Mouse (Mus musculus) urinary bladder, adult 2 months (tissue): ENCODE measurements around the gene P2ry10b. TPM values are rescaled to one million over a fixed set of nuclear protein-coding genes. Genes with fewer than 3 reads are reported as not detected.

Experiments
- DNase-seq: peaks from one replicate; pipeline ENCODE4 v3.0.0; 2022; ENCODE audit warnings: low spot score
- polyA plus RNA-seq: library from polyadenylated mRNA; depleted of rRNA; stranded (reverse); fragments of >200 nt; gene quantifications from 2 replicates; pipeline ENCODE4 v1.2.3, GENCODE M21; 2012; rRNA removed

The P2ry10b gene
- polyA plus RNA-seq = 0.50 and 0.53 TPM in 2 replicates

GRCm38 (mm10) chrX:107148681-107149080 lies at the start of gene P2ry10b:
TSS of gene P2ry10b (plus strand) at chrX:107148927.
- no peak for DNase-seq

GRCm38 (mm10) chrX:107116333-107116732 lies 32.4 kb upstream of the P2ry10b start:
- DNase-seq = no peak

GRCm38 (mm10) chrX:107116987-107117386 lies 31.7 kb upstream of the P2ry10b start:
- no peak for DNase-seq

GRCm38 (mm10) chrX:107143184-107143583 lies 5.5 kb upstream of the P2ry10b start:
- no peak for DNase-seq

GRCm38 (mm10) chrX:107143930-107144329 lies 4.8 kb upstream of the P2ry10b start:
- no peak for DNase-seq

- no peak for DNase-seq
Observed at GRCm38 (mm10) chrX:107149391-107149993, 765 bp downstream of the P2ry10b start.

GRCm38 (mm10) chrX:107150027-107150426 lies 1.3 kb downstream of the P2ry10b start:
- DNase-seq = no peak

GRCm38 (mm10) chrX:107150752-107151515 lies 2.2 kb downstream of the P2ry10b start:
- DNase-seq = no peak

GRCm38 (mm10) chrX:107156021-107156420 lies 7.3 kb downstream of the P2ry10b start:
- no peak for DNase-seq

GRCm38 (mm10) chrX:107160496-107160895 lies 11.8 kb downstream of the P2ry10b start:
- no peak for DNase-seq

- no peak for DNase-seq
Observed at GRCm38 (mm10) chrX:107168281-107168680, 19.6 kb downstream of the P2ry10b start.

GRCm38 (mm10) chrX:107169128-107169527 lies 20.4 kb downstream of the P2ry10b start:
- DNase-seq = no peak

- DNase-seq = no peak
Observed at GRCm38 (mm10) chrX:107178742-107179141, 30.0 kb downstream of the P2ry10b start.

- no peak for DNase-seq
Observed at GRCm38 (mm10) chrX:107217577-107218090, 68.9 kb downstream of the P2ry10b start.

Other genes starting within 250 kb of the P2ry10b start
- gene Lpar4, start 228.3 kb upstream of the P2ry10b start, polyA plus RNA-seq = 1.1 and 1.2 TPM in 2 replicates
- gene P2ry10, start 60.4 kb upstream of the P2ry10b start, polyA plus RNA-seq = 0.66 and 0.91 TPM in 2 replicates
- gene Gpr174, start 107.0 kb downstream of the P2ry10b start, polyA plus RNA-seq = 0.14 and 0.22 TPM in 2 replicates